Mouse (Mus musculus) midbrain, embryonic 10.5 days (tissue): ENCODE measurements around the gene Snapc3. TPM values are rescaled to one million over a fixed set of nuclear protein-coding genes. Genes with fewer than 3 reads are reported as not detected.

Experiments
- DNase-seq: peaks from one replicate; pipeline ENCODE4 v3.0.0-alpha.2; 2017; ENCODE audit warnings: low spot score
- H3K27ac ChIP-seq: fragments of 300-500 bp; sonication (generic); replicated peaks from 2 replicates; pipeline ENCODE4 v1.5.1; 2016; ENCODE audit warnings: mild to moderate bottlenecking
- H3K27me3 ChIP-seq: fragments of 300-500 bp; sonication (generic); 2 replicates; pipeline ENCODE4 v1.6.1; 2016; ENCODE audit warnings: low read depth, mild to moderate bottlenecking; ENCODE audit not compliant: poor library complexity, severe bottlenecking
- H3K36me3 ChIP-seq: fragments of 300-500 bp; sonication (generic); 2 replicates; pipeline ENCODE4 v1.6.1; 2016; ENCODE audit warnings: mild to moderate bottlenecking, moderate library complexity
- H3K4me1 ChIP-seq: fragments of 300-500 bp; sonication (generic); 2 replicates; pipeline ENCODE4 v1.6.1; 2016
- H3K4me3 ChIP-seq: fragments of 300-500 bp; sonication (generic); 2 replicates; pipeline ENCODE4 v1.5.1; 2016; ENCODE audit warnings: mild to moderate bottlenecking, moderate library complexity
- H3K9me3 ChIP-seq: fragments of 300-500 bp; sonication (generic); replicated peaks from 2 replicates; pipeline ENCODE4 v1.6.1; 2016; ENCODE audit warnings: mild to moderate bottlenecking
- WGBS: fragments of 180-500 bp; shearing (Covaris S2); methylation state at CpG from one replicate; pipeline ENCODE4 v1.1.7; 2016; 5-methylcytosine and 5-hydroxymethylcytosine counted together
- polyA plus RNA-seq: library from polyadenylated mRNA; unstranded; fragments of >200 nt; fragmentation: Nextera tagmentation; extraction: Ambion mirVana; gene quantifications from 2 replicates; pipeline ENCODE4 v1.2.1, GENCODE M21; 2016

The Snapc3 gene
- polyA plus RNA-seq, result 57.7 and 63.9 TPM in 2 replicates

DNA sequence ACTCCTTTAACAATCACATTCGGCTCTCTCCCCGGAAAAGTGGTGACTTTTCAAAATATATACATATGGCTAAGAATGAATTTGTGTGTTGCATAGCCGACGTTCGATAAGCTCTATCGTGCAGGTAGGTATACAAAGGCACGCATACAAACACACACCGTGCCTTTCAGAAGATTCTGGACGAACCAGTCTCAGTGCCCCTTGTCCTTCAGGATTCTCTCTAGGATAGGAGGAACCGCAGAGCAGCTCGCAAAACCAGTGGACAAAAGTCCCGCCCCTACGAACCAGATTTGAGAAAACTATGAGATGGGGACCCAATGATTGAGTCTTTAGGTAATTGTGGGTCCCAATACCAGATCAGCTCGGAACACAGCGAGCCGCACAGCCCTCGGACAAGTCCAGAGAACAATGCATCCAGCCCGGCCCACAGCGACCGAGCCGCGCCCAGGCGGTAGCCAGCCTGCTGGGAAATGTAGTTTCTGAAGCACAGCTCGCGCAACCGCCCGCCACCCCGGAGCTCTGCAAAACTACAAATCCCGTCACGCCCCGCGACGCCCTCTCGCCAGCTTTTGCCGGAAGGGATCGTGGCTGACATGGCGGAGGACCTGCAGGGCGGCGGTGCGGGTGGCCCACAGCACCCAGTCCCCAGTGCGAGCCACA is at the start of gene Snapc3:
Gene Snapc3, plus strand, starts transcription at position 565 of the 660 bp plus-strand sequence.
- peak within 1 kb of the TSS; percentile 92 for H3K4me3 ChIP-seq
- H3K27ac ChIP-seq, result peak within 1 kb of the TSS; percentile 94
- peaks cover 25% of the 10 kb centered on the region for H3K36me3 ChIP-seq
- no peaks in the 10 kb centered on the region for H3K27me3 ChIP-seq
- H3K9me3 ChIP-seq, result peaks cover 6% of the 10 kb centered on the region; the same call in 1 of the 2 replicates
- peaks cover 17% of the 10 kb centered on the region for H3K4me1 ChIP-seq
- 2% methylated on average over 41 of the region's 41 CpGs for WGBS
- peak; percentile 97 for DNase-seq

GRCm38 (mm10) chr4:83373381-83373780 is 44.1 kb upstream of the Snapc3 start:
- no peak overlapping the region for H3K27ac ChIP-seq
- H3K27me3 ChIP-seq, result no peaks in the 10 kb centered on the region
- DNase-seq, result no peak
- no peaks in the 10 kb centered on the region for H3K9me3 ChIP-seq
- no peak overlapping the region for H3K4me3 ChIP-seq
- H3K36me3 ChIP-seq, result no peaks in the 10 kb centered on the region
- no peaks in the 10 kb centered on the region for H3K4me1 ChIP-seq
- WGBS, result 86% methylated on average over 4 of the region's 4 CpGs

DNA sequence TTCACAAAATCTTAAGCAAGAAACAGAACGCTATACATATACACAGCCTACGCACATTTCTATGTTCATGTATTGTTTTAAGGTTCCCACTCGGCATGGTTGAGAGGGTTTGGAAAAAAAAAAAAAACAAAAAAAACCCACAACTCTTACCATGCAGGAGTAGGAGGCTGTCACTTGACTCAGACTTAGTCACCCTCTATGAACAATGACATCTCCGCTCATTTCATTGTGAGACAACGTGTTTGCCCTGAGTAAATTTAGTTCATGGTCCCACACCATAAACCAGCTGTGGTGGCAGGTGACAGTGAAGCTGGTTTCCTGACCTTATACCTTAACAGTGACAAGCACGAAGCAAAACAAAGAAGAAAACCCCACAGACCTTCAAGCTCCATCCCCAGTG is 41.9 kb upstream of the Snapc3 start:
- no peak for DNase-seq
- 88% methylated on average over 6 of the region's 6 CpGs for WGBS
- H3K27me3 ChIP-seq, result no peaks in the 10 kb centered on the region
- no peaks in the 10 kb centered on the region for H3K4me1 ChIP-seq
- no peaks in the 10 kb centered on the region for H3K36me3 ChIP-seq
- no peaks in the 10 kb centered on the region for H3K9me3 ChIP-seq
- no peak overlapping the region for H3K27ac ChIP-seq
- no peak overlapping the region for H3K4me3 ChIP-seq

DNA sequence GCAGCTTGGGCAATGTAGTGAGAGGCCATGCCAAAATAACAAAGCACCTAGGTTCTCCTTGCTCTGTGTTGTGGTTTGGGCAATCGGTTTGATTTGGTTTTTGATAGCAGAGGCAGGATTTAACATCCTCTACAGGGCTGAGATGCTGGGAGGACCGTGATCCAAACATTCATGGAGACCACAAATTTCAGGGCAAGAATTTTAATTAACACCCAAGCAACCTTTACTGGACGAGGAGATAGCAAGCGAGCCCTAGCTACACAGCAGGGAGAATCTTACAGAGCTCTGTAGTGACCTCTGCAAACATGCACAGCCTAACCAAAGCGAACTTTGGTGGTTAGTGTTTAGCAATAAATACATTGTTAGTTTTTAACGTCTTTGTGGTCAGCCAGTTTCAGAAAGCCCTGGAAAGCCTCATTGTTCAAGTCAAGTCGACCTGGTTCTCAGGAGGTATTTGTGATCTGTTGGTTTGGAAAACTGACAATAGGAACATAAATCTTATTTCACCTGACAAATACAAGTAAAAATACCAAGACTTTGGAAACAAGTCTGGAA is 41.0 kb upstream of the Snapc3 start:
- H3K9me3 ChIP-seq, result no peaks in the 10 kb centered on the region
- no peak for DNase-seq
- no peak overlapping the region for H3K4me3 ChIP-seq
- no peaks in the 10 kb centered on the region for H3K27me3 ChIP-seq
- no peaks in the 10 kb centered on the region for H3K4me1 ChIP-seq
- 83% methylated on average over 7 of the region's 7 CpGs for WGBS
- H3K36me3 ChIP-seq, result no peaks in the 10 kb centered on the region
- no peak overlapping the region for H3K27ac ChIP-seq

GRCm38 (mm10) chr4:83379036-83379435 is 38.5 kb upstream of the Snapc3 start:
- H3K9me3 ChIP-seq, result no peaks in the 10 kb centered on the region
- H3K27me3 ChIP-seq, result no peaks in the 10 kb centered on the region
- H3K4me3 ChIP-seq, result no peak overlapping the region
- peaks cover 4% of the 10 kb centered on the region; the same call in 1 of the 2 replicates for H3K4me1 ChIP-seq
- H3K27ac ChIP-seq, result no peak overlapping the region
- DNase-seq, result no peak
- no peaks in the 10 kb centered on the region for H3K36me3 ChIP-seq

GRCm38 (mm10) chr4:83379746-83380145 is 37.8 kb upstream of the Snapc3 start:
- no peak for DNase-seq
- H3K27me3 ChIP-seq, result no peaks in the 10 kb centered on the region
- no peak overlapping the region for H3K4me3 ChIP-seq
- peaks cover 4% of the 10 kb centered on the region; the same call in 1 of the 2 replicates for H3K4me1 ChIP-seq
- 87% methylated on average over 6 of the region's 6 CpGs for WGBS
- H3K27ac ChIP-seq, result no peak overlapping the region
- H3K9me3 ChIP-seq, result no peaks in the 10 kb centered on the region
- H3K36me3 ChIP-seq, result no peaks in the 10 kb centered on the region

DNA sequence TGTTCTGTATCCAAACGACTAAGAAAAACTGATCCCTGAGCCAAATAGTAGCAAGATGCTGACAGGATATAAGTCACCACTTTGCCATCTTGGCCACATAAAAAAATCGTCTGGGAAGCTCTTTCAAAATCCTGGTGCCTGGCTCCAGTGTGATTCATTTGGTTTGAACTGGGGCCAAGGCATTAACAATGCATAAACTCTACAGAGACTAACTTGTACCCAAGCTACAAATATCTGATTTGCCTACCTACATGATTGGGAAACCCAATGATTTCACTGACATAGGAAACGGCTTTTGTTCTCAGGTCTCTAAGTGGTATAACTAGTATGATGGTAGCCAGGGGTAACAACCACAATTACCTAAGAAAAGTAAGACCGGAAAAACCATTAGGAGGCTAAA is 37.3 kb upstream of the Snapc3 start:
- Histone ChIP-seq H3K27me3 (no peaks in the 10 kb centered on the region), H3K27ac (no peak overlapping the region), H3K9me3 (no peaks in the 10 kb centered on the region), H3K4me3 (no peak overlapping the region), H3K4me1 (peaks cover 4% of the 10 kb centered on the region; the same call in 1 of the 2 replicates), H3K36me3 (no peaks in the 10 kb centered on the region)
- no peak for DNase-seq
- 86% methylated on average over 4 of the region's 4 CpGs for WGBS

DNA sequence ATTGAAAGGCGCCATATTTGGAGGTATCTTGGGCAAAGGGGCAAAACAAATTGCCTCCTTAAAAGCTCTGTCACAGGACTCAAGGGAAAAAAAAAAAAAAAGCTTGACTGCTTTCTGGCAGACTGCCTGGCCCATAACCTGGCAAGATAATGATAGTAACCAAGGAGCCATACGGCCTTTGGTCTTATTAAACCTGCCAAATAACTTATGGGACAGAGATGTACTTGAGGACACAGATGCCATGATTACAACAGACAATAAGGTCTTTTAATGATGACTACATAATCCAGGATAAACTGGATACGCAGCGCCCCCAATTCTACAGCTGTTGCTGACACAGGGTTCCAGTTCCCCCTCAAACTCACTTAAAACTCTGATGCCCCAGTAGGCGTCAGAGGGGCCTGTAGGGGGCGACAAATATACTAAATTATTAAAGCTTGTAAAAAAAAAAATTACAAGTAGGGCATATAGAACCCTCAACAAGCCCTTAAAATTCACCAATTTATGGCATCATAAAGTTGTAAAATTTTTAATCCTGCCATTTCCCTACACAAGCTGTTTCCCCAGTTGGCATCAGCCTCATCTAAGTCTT is 33.5 kb upstream of the Snapc3 start:
- peaks cover 4% of the 10 kb centered on the region; the same call in 1 of the 2 replicates for H3K4me1 ChIP-seq
- DNase-seq, result no peak
- WGBS, result 58% methylated on average over 6 of the region's 6 CpGs
- H3K4me3 ChIP-seq, result no peak overlapping the region
- no peak overlapping the region for H3K27ac ChIP-seq
- no peaks in the 10 kb centered on the region for H3K9me3 ChIP-seq
- no peaks in the 10 kb centered on the region for H3K36me3 ChIP-seq
- no peaks in the 10 kb centered on the region for H3K27me3 ChIP-seq

DNA sequence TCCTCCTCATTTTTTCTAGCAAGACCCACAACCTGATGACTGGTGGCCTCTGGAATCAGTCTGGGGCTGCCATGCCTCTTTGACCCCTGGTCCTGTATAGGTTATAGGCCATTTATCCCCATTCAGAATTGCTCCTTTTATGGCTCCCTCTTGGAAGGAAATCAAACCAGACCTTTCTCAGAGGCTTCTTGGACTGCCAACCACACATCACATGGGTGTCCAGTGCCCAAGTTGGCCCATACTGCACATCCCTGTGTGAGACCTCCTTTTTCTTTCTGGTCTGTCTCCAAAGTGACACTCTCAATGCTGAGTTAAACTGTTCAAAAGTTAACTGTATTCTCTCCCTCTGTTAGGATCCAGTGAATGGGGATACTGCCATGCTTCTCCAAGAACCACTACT is 32.4 kb upstream of the Snapc3 start:
- DNase-seq, result no peak
- Histone ChIP-seq H3K27ac (no peak overlapping the region), H3K4me1 (peaks cover 4% of the 10 kb centered on the region; the same call in 1 of the 2 replicates), H3K9me3 (no peaks in the 10 kb centered on the region), H3K36me3 (no peaks in the 10 kb centered on the region), H3K27me3 (no peaks in the 10 kb centered on the region), H3K4me3 (no peak overlapping the region)

GRCm38 (mm10) chr4:83390551-83390950 is 27.0 kb upstream of the Snapc3 start:
- Histone ChIP-seq H3K27ac (no peak overlapping the region), H3K4me3 (no peak overlapping the region), H3K36me3 (no peaks in the 10 kb centered on the region), H3K9me3 (no peaks in the 10 kb centered on the region), H3K27me3 (no peaks in the 10 kb centered on the region), H3K4me1 (no peaks in the 10 kb centered on the region)
- DNase-seq, result no peak
- WGBS, result 65% methylated on average over 2 of the region's 2 CpGs

DNA sequence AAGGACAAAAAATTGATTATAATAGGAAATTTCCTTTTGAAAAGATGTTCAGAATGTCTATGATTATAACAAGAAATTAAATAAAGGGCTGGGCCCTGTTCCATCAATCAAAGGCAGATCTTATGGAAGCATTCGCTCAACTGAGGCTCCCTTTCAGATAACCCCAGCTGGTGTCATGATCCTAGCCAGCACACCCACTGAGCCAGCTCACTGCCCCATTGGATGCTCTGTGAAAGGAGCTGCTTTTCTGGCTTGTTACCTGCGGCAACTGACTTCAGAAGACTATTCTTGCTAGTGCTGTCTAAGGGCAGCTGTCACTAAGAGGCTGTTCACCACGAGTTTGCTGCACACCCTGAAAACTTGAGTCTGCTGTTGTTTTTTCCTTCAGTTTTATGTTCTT is 25.6 kb upstream of the Snapc3 start:
- no peak for DNase-seq
- Histone ChIP-seq H3K27me3 (no peaks in the 10 kb centered on the region), H3K9me3 (no peaks in the 10 kb centered on the region), H3K4me3 (no peak overlapping the region), H3K27ac (no peak overlapping the region), H3K36me3 (no peaks in the 10 kb centered on the region), H3K4me1 (no peaks in the 10 kb centered on the region)
- 20% methylated on average over 3 of the region's 3 CpGs for WGBS

GRCm38 (mm10) chr4:83393733-83394132 is 23.8 kb upstream of the Snapc3 start:
- no peaks in the 10 kb centered on the region for H3K4me1 ChIP-seq
- no peaks in the 10 kb centered on the region for H3K9me3 ChIP-seq
- no peaks in the 10 kb centered on the region for H3K27me3 ChIP-seq
- 85% methylated on average over 1 of the region's 1 CpGs for WGBS
- DNase-seq, result no peak
- H3K27ac ChIP-seq, result no peak overlapping the region
- H3K4me3 ChIP-seq, result no peak overlapping the region
- H3K36me3 ChIP-seq, result no peaks in the 10 kb centered on the region

DNA sequence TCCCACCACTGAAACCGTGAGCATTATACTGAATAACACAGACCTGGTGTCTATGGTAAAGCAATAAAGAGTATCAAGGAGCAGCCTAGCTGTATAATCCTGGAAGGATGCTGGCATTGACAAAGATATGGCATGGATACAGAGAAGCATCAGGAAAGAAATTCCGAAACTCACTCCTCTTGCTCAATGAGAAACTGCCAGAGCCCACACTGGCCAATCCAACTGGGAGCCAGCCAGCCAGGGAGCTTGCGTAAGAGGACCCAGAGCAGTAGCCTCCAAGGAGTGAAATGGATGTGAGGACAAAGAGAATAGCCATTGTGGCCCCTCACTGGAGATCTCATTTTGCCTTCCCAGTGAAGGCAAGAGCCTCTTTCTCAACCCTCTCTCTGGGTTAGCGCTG is 21.2 kb upstream of the Snapc3 start:
- Histone ChIP-seq H3K27me3 (no peaks in the 10 kb centered on the region), H3K4me3 (no peak overlapping the region), H3K9me3 (no peaks in the 10 kb centered on the region), H3K4me1 (no peaks in the 10 kb centered on the region), H3K27ac (no peak overlapping the region), H3K36me3 (no peaks in the 10 kb centered on the region)
- 90% methylated on average over 4 of the region's 4 CpGs for WGBS
- DNase-seq, result no peak
